Mouse (Mus musculus) hematopoietic stem cell, adult 5-6 weeks (primary cell): Measurements from ENCODE around the gene Fmn2. TPM values are rescaled to one million over a fixed set of nuclear protein-coding genes. Genes with fewer than 3 reads are reported as not detected.

ENCODE experiments used
- ATAC-seq, 2 experiments: fragments of 125-278 bp in 1 of 2; replicated peaks in 1 of 2; 2 replicates each; pipeline ENCODE4 v1.8.0; 2016 to 2017; ENCODE audit warnings: inconsistent platforms in 2 of 2, mild to moderate bottlenecking in 2 of 2, moderate number of reproducible peaks in 2 of 2, low read depth in 1 of 2, moderate TSS enrichment in 1 of 2; ENCODE audit not compliant: low FRiP score in 2 of 2, poor library complexity in 2 of 2, severe bottlenecking in 2 of 2, insufficient read depth in 1 of 2, low TSS enrichment in 1 of 2
- total RNA-seq: library from RNA; stranded (forward); fragments of 172-1452, 232-1000 nt; gene quantifications from 2 replicates; pipeline ENCODE4 v1.2.3, GENCODE M21; 2017

Gene Fmn2
- total RNA-seq, 1 experiment from 2014 or later: 0.15 TPM

DNA sequence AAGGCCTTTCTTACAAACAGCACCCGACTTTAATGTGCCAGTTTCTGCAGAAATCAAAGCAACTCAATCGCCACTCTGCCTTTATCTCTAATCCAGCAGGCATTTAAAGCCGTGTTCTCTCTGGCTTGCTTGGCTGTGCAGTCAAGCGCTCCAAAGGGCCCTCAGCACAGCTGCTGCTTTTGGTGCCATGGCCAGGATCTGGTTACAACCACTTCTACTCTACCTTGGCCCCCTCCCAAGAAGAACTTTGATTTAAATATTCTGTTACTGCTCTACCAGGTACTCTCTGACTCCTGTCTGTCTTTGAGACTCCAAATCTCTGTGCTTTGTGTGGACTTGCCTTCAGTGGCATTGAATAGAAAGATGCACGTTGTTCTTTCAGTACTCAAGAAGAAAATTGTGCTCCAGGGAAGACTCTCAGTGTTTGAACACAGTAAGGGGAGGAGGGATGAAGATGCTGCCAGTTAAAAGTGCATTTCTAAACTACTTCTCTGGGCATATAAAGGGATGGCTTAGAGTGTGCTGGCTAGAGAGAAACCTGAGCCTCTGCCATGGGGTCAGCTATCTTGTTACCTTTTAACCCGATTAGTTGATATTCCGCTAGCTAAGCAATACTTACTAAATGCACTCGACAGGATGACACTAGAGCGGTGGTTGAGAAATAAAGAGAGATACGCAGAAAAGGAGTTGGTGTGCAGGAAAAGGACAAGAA, 358.9 kb downstream of the Fmn2 start:
- no peak for ATAC-seq

Other genes starting within 250 kb of the Fmn2 start
- gene Olfr419, start 249.8 kb upstream of the Fmn2 start, total RNA-seq: not detected in 2 replicates
- gene Mptx1, start 171.3 kb upstream of the Fmn2 start, total RNA-seq: not detected in 2 replicates
- gene Olfr417, start 136.7 kb upstream of the Fmn2 start, total RNA-seq: 0.56 and 3.6 TPM in 2 replicates
- 0.25 TPM in 1 of 2 replicates, not detected in the other for gene Olfr248, start 110.8 kb upstream of the Fmn2 start, total RNA-seq
- 0.38 TPM in 1 of 2 replicates, not detected in the other for gene Olfr414, start 77.8 kb upstream of the Fmn2 start, total RNA-seq
- gene Olfr220, start 59.7 kb upstream of the Fmn2 start, total RNA-seq: not detected in 2 replicates